Mouse (Mus musculus) CH12.LX (cell line): ENCODE results near the gene Lgals7. TPM values are rescaled to one million over a fixed set of nuclear protein-coding genes. Genes with fewer than 3 reads are reported as not detected.

ENCODE experiments used
- DNase-seq: peaks from one replicate; pipeline ENCODE4 v3.0.0-alpha.2; 2013; ENCODE audit errors: extremely low read depth
- H3K27ac ChIP-seq: 2 replicates; pipeline ENCODE4 v1.5.1; 2012; ENCODE audit warnings: low read depth, mild to moderate bottlenecking, control low read depth, moderate library complexity; ENCODE audit not compliant: insufficient read depth
- H3K27me3 ChIP-seq: replicated peaks from 2 replicates; pipeline ENCODE3; 2012; ENCODE audit warnings: inconsistent platforms
- H3K36me3 ChIP-seq, 2 experiments: replicated peaks in 1 of 2; 2 replicates each; pipeline versions ENCODE3 to v1.6.1; 2012; ENCODE audit warnings: inconsistent platforms in 1 of 2, low read length in 1 of 2, mild to moderate bottlenecking in 1 of 2, mixed read lengths in 1 of 2, moderate library complexity in 1 of 2; ENCODE audit not compliant: control insufficient read depth in 1 of 2, insufficient read depth in 1 of 2
- H3K4me1 ChIP-seq, 2 experiments: 2 replicates each; pipeline ENCODE4 v1.6.1; 2012; ENCODE audit warnings: inconsistent platforms in 1 of 2, moderate library complexity in 1 of 2; ENCODE audit not compliant: insufficient read depth in 2 of 2, control insufficient read depth in 1 of 2
- H3K4me2 ChIP-seq: 2 replicates; pipeline ENCODE4 v1.6.1; 2012; ENCODE audit warnings: low read depth, mild to moderate bottlenecking, control low read depth; ENCODE audit not compliant: poor library complexity, insufficient read depth, severe bottlenecking
- H3K4me3 ChIP-seq, 3 experiments: fragments of 150-350 bp in 1 of 3; sonication (generic) in 1 of 3; replicated peaks in 1 of 3; 2 replicates each; pipeline versions ENCODE3 to v1.5.1; 2011 to 2012; ENCODE audit warnings: low read depth in 2 of 3, low read length in 2 of 3, mild to moderate bottlenecking in 2 of 3, moderate library complexity in 2 of 3, control low read depth in 1 of 3, improper control_type of control experiment in 1 of 3, inconsistent platforms in 1 of 3, mixed read lengths in 1 of 3; ENCODE audit not compliant: poor library complexity in 1 of 3
- H3K79me2 ChIP-seq: replicated peaks from 2 replicates; pipeline ENCODE4 v1.6.1; 2012; ENCODE audit warnings: mild to moderate bottlenecking, moderate library complexity; ENCODE audit not compliant: control insufficient read depth, poor library complexity, insufficient read depth, severe bottlenecking; ENCODE audit errors: extremely low read depth
- H3K9ac ChIP-seq: 2 replicates; pipeline ENCODE4 v1.6.1; 2012; ENCODE audit warnings: low read depth, mild to moderate bottlenecking, control low read depth, moderate library complexity; ENCODE audit not compliant: insufficient read depth
- H3K9me3 ChIP-seq: replicated peaks from 2 replicates; pipeline ENCODE3; 2012; ENCODE audit warnings: low read length, inconsistent platforms, mixed read lengths
- CHD1 ChIP-seq: IDR thresholded peaks from 2 replicates; pipeline ENCODE4 v1.6.1; 2012; ENCODE audit warnings: low read depth, low read length, improper control_type of control experiment, inconsistent platforms
- CHD2 ChIP-seq: IDR thresholded peaks from 2 replicates; pipeline ENCODE4 v1.6.1; 2011; ENCODE audit warnings: low read length, improper control_type of control experiment
- CTCF ChIP-seq, 2 experiments: IDR thresholded peaks in 1 of 2; conservative IDR thresholded peaks in 1 of 2; 2 replicates each; pipeline ENCODE4 v1.5.1; 2011 to 2012; ENCODE audit warnings: low read depth in 2 of 2, low read length in 2 of 2, improper control_type of control experiment in 1 of 2, inconsistent platforms in 1 of 2, mild to moderate bottlenecking in 1 of 2, moderate library complexity in 1 of 2
- E2F4 ChIP-seq: IDR thresholded peaks from 2 replicates; pipeline ENCODE4 v1.6.1; 2011; ENCODE audit warnings: low read depth, low read length, improper control_type of control experiment; ENCODE audit not compliant: insufficient replicate concordance
- EP300 ChIP-seq: IDR thresholded peaks from 2 replicates; pipeline ENCODE4 v1.6.1; 2011; ENCODE audit warnings: low read length, improper control_type of control experiment
- HCFC1 ChIP-seq: IDR thresholded peaks from 2 replicates; pipeline ENCODE4 v1.6.1; 2012; ENCODE audit warnings: low read depth, mild to moderate bottlenecking, inconsistent platforms, low read length, improper control_type of control experiment
- IRF4 ChIP-seq: IDR thresholded peaks from 2 replicates; pipeline ENCODE4 v1.6.1; 2014; ENCODE audit warnings: low read depth, mild to moderate bottlenecking, inconsistent platforms, low read length, improper control_type of control experiment
- JUN ChIP-seq: IDR thresholded peaks from 2 replicates; pipeline ENCODE4 v1.6.1; 2011; ENCODE audit warnings: low read depth, mild to moderate bottlenecking, low read length, improper control_type of control experiment, moderate library complexity; ENCODE audit not compliant: insufficient read depth
- KAT2A ChIP-seq: IDR thresholded peaks from 2 replicates; pipeline ENCODE4 v1.6.1; 2012; ENCODE audit warnings: low read length, improper control_type of control experiment, inconsistent platforms; ENCODE audit not compliant: insufficient replicate concordance
- MXI1 ChIP-seq: IDR thresholded peaks from 2 replicates; pipeline ENCODE4 v1.6.1; 2011; ENCODE audit warnings: mild to moderate bottlenecking, low read depth, low read length, improper control_type of control experiment
- MYC ChIP-seq: IDR thresholded peaks from 2 replicates; pipeline ENCODE4 v1.6.1; 2011; ENCODE audit warnings: low read depth, mild to moderate bottlenecking, improper control_type of control experiment, low read length
- NELFE ChIP-seq: IDR thresholded peaks from 2 replicates; pipeline ENCODE4 v1.6.1; 2011; ENCODE audit warnings: low read depth, low read length, improper control_type of control experiment
- NRF1 ChIP-seq: IDR thresholded peaks from 2 replicates; pipeline ENCODE4 v1.6.1; 2014; ENCODE audit warnings: low read depth, mild to moderate bottlenecking, inconsistent platforms, low read length, improper control_type of control experiment, moderate library complexity
- PAX5 ChIP-seq: IDR thresholded peaks from 2 replicates; pipeline ENCODE4 v1.6.1; 2012; ENCODE audit warnings: low read length, inconsistent platforms, mixed read lengths
- POLR2A ChIP-seq: IDR thresholded peaks from 2 replicates; pipeline ENCODE4 v1.6.1; 2011; ENCODE audit warnings: low read depth, mild to moderate bottlenecking, improper control_type of control experiment, low read length
- POLR2AphosphoS2 ChIP-seq: IDR thresholded peaks from 2 replicates; pipeline ENCODE4 v1.6.1; 2011; ENCODE audit warnings: low read depth, low read length, improper control_type of control experiment
- RCOR1 ChIP-seq: conservative IDR thresholded peaks from 2 replicates; pipeline ENCODE4 v1.6.1; 2012; ENCODE audit warnings: low read depth, mild to moderate bottlenecking, inconsistent platforms, low read length, improper control_type of control experiment
- SIN3A ChIP-seq: IDR thresholded peaks from 2 replicates; pipeline ENCODE4 v1.6.1; 2012; ENCODE audit warnings: low read length, improper control_type of control experiment, inconsistent platforms
- SMC3 ChIP-seq: IDR thresholded peaks from 2 replicates; pipeline ENCODE4 v1.6.1; 2011; ENCODE audit warnings: low read depth, low read length, improper control_type of control experiment
- TBP ChIP-seq: conservative IDR thresholded peaks from 2 replicates; pipeline ENCODE4 v1.6.1; 2011; ENCODE audit warnings: low read depth, low read length, improper control_type of control experiment
- TCF12 ChIP-seq: IDR thresholded peaks from 2 replicates; pipeline ENCODE4 v1.6.1; 2014; ENCODE audit warnings: low read depth, mild to moderate bottlenecking, inconsistent platforms, low read length, improper control_type of control experiment
- USF1 ChIP-seq: IDR thresholded peaks from 2 replicates; pipeline ENCODE4 v1.6.1; 2014; ENCODE audit warnings: low read depth, mild to moderate bottlenecking, inconsistent platforms, low read length, improper control_type of control experiment
- USF2 ChIP-seq: conservative IDR thresholded peaks from 2 replicates; pipeline ENCODE4 v1.6.1; 2011; ENCODE audit warnings: low read depth, low read length, improper control_type of control experiment
- ZKSCAN1 ChIP-seq: IDR thresholded peaks from 2 replicates; pipeline ENCODE4 v1.6.1; 2012; ENCODE audit warnings: low read depth, inconsistent platforms, low read length, improper control_type of control experiment, borderline replicate concordance
- dilution Hi-C: fragments of 300-500 bp; cut with MboI; formaldehyde crosslinking; loops from 2 replicates; pipeline ENCODE4 v1.14.3; 2020; ENCODE audit warnings: low sequenced_read_pairs; ENCODE audit not compliant: extremely low pct_unique_long_range_greater_than_20kb, extremely low pct_ligation_motif_present
- in situ Hi-C: fragments of 300-500 bp; cut with MboI; formaldehyde crosslinking; loops from 3 replicates; pipeline ENCODE4 v1.14.3; 2019; ENCODE audit warnings: low sequenced_read_pairs, low pct_ligation_motif_present, low pct_unique_long_range_greater_than_20kb, mixed read lengths
- polyA plus RNA-seq: library from polyadenylated mRNA; unstranded; fragments of >175 nt; gene quantifications from 2 replicates; pipeline ENCODE4 v1.2.1, GENCODE M21; 2012; ENCODE audit warnings: low read depth; ENCODE audit not compliant: insufficient read length
- total RNA-seq, 2 experiments: library from RNA; depleted of rRNA; stranded (reverse); fragments of 300-350 nt in 1 of 2; fragments of >200 nt in 1 of 2; gene quantifications; 2 replicates each; pipeline ENCODE4 v1.2.3; 2012 to 2014

Lgals7 gene
- total and polyA plus RNA-seq, 3 experiments, result not detected

GRCm38 (mm10) chr7:28838331-28838730, 25.3 kb upstream of the Lgals7 start:
- H3K27ac ChIP-seq, result no peak overlapping the region
- H3K4me3 ChIP-seq, result no peak overlapping the region
- no peaks in the 10 kb centered on the region for H3K9me3 ChIP-seq
- no peaks in the 10 kb centered on the region for H3K27me3 ChIP-seq
- no peak overlapping the region for H3K9ac ChIP-seq
- TF ChIP-seq SMC3 (no peak), TBP (no peak), E2F4 (no peak), IRF4 (no peak)
- no peak for DNase-seq
- no peaks in the 10 kb centered on the region for H3K79me2 ChIP-seq
- peaks cover 5 to 62% of the 10 kb centered on the region in 2 experiments for H3K36me3 ChIP-seq
- no peak overlapping the region for H3K4me2 ChIP-seq
- dilution Hi-C loops (no loop called here), in situ Hi-C loops (no loop called here)
- H3K4me1 ChIP-seq, result no peaks in the 10 kb centered on the region

GRCm38 (mm10) chr7:28847273-28847672, 16.4 kb upstream of the Lgals7 start:
- H3K9ac ChIP-seq, result no peak overlapping the region

GRCm38 (mm10) chr7:28849700-28850236, 13.9 kb upstream of the Lgals7 start:
- no peak for DNase-seq
- no peak overlapping the region for H3K4me3 ChIP-seq
- H3K27me3 ChIP-seq, result no peaks in the 10 kb centered on the region
- H3K79me2 ChIP-seq, result no peaks in the 10 kb centered on the region
- no peak overlapping the region for H3K27ac ChIP-seq
- in situ Hi-C loops (no loop called here), dilution Hi-C loops (no loop called here)
- no peaks in the 10 kb centered on the region for H3K4me1 ChIP-seq
- H3K4me2 ChIP-seq, result no peak overlapping the region
- H3K9ac ChIP-seq, result no peak overlapping the region
- no peaks in the 10 kb centered on the region for H3K36me3 ChIP-seq
- TF ChIP-seq KAT2A, result no peak
- TF ChIP-seq CHD2, result no peak
- H3K9me3 ChIP-seq, result peaks cover 12% of the 10 kb centered on the region

More at GRCm38 (mm10) chr7:28847273-28847672, 16.4 kb upstream of the Lgals7 start:
- Histone ChIP-seq H3K4me1 (no peaks in the 10 kb centered on the region), H3K27ac (no peak overlapping the region), H3K9me3 (peaks cover 8% of the 10 kb centered on the region), H3K36me3 (no peaks in the 10 kb centered on the region), H3K27me3 (no peaks in the 10 kb centered on the region), H3K4me2 (no peak overlapping the region)
- dilution Hi-C loops, result no loop called here
- TF ChIP-seq ZKSCAN1 (no peak), SIN3A (no peak), HCFC1 (no peak), CHD1 (no peak), EP300 (no peak), POLR2AphosphoS2 (no peak), MXI1 (no peak), NELFE (no peak), CHD2 (no peak), MYC (no peak), JUN (no peak), NRF1 (no peak), CTCF (conservative IDR thresholded peaks at IDR 0.05 in 1 of 2, IDR thresholded peaks at IDR 0.05 in 1 of 2; ENCODE audit: low read depth in 2 of 2, low read length in 2 of 2) (no peak), USF2 (no peak), TCF12 (no peak), USF1 (no peak), POLR2A (no peak), SMC3 (no peak), PAX5 (no peak), RCOR1 (no peak)
- TF ChIP-seq, all 38 proteins: peak for 0
- DNase-seq, result no peak
- in situ Hi-C loops, result no loop called here
- H3K4me3 ChIP-seq, result no peak overlapping the region
- no peaks in the 10 kb centered on the region for H3K79me2 ChIP-seq
